Mouse (Mus musculus) hindbrain, embryonic 10.5 days (tissue): Measurements from ENCODE around the gene Fam43a. TPM values are rescaled to one million over a fixed set of nuclear protein-coding genes. Genes with fewer than 3 reads are reported as not detected.

ENCODE experiments used
- DNase-seq: peaks from one replicate; pipeline ENCODE4 v3.0.0-alpha.2; 2017; ENCODE audit warnings: low spot score
- H3K27ac ChIP-seq: fragments of 300-500 bp; sonication (generic); 2 replicates; pipeline ENCODE4 v1.5.1; 2016; ENCODE audit warnings: mild to moderate bottlenecking, moderate library complexity
- H3K27me3 ChIP-seq: fragments of 300-500 bp; sonication (generic); 2 replicates; pipeline ENCODE4 v1.6.1; 2016; ENCODE audit warnings: mild to moderate bottlenecking; ENCODE audit not compliant: poor library complexity, insufficient read depth, severe bottlenecking
- H3K36me3 ChIP-seq: fragments of 300-500 bp; sonication (generic); 2 replicates; pipeline ENCODE4 v1.6.1; 2016; ENCODE audit warnings: mild to moderate bottlenecking, moderate library complexity
- H3K4me1 ChIP-seq: fragments of 300-500 bp; sonication (generic); replicated peaks from 2 replicates; pipeline ENCODE4 v1.6.1; 2016; ENCODE audit warnings: mild to moderate bottlenecking
- H3K4me3 ChIP-seq: fragments of 300-500 bp; sonication (generic); 2 replicates; pipeline ENCODE4 v1.5.1; 2016; ENCODE audit warnings: mild to moderate bottlenecking, moderate library complexity
- H3K9me3 ChIP-seq: fragments of 300-500 bp; sonication (generic); 2 replicates; pipeline ENCODE4 v1.6.1; 2016; ENCODE audit warnings: mild to moderate bottlenecking, moderate library complexity
- WGBS: fragments of 180-500 bp; shearing (Covaris S2); methylation state at CpG from one replicate; pipeline ENCODE4 v1.1.7; 2016; 5-methylcytosine and 5-hydroxymethylcytosine counted together
- polyA plus RNA-seq: library from polyadenylated mRNA; unstranded; fragments of >200 nt; fragmentation: Nextera tagmentation; extraction: Ambion mirVana; gene quantifications from 2 replicates; pipeline ENCODE4 v1.2.1, GENCODE M21; 2016

Fam43a gene
- polyA plus RNA-seq, 1 experiment from 2014 or later, result 16.6 TPM

GRCm38 (mm10) chr16:30601946-30602345 lies 2.4 kb downstream of the Fam43a start:
- H3K27me3 ChIP-seq, result peaks cover 29% of the 10 kb centered on the region
- WGBS, result 22% methylated on average over 7 of the region's 7 CpGs
- no peaks in the 10 kb centered on the region for H3K9me3 ChIP-seq
- no peaks in the 10 kb centered on the region for H3K36me3 ChIP-seq
- H3K27ac ChIP-seq, result peak overlapping the region; percentile 88
- H3K4me1 ChIP-seq, result peaks cover 80% of the 10 kb centered on the region
- no peak for DNase-seq
- H3K4me3 ChIP-seq, result peak overlapping the region; percentile 75

GRCm38 (mm10) chr16:30602684-30603530 lies 3.4 kb downstream of the Fam43a start:
- H3K27me3 ChIP-seq, result peaks cover 23% of the 10 kb centered on the region
- peaks cover 74% of the 10 kb centered on the region for H3K4me1 ChIP-seq
- H3K36me3 ChIP-seq, result no peaks in the 10 kb centered on the region
- H3K9me3 ChIP-seq, result no peaks in the 10 kb centered on the region
- peak; percentile 54 for DNase-seq
- H3K4me3 ChIP-seq, result peak overlapping the region; percentile 21; the same call in 1 of the 2 replicates
- H3K27ac ChIP-seq, result peak overlapping the region; percentile 60
- WGBS, result 25% methylated on average over 18 of the region's 18 CpGs

DNA sequence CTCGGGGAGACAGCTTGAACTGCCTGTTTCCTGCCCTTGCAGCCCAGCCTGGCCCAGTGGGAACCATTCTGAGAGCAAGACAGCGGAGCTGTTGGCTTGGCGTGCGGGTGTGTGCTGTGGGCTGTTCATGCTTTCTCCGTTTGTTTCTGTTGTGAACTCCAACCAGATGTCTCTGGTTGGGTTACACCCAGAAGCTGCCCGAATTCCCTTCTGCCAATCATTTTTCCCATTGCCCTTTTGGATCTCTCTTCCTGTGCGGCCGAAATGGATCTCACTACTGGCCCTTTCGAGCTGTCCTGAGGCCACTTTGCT lies 4.0 kb downstream of the Fam43a start:
- no peaks in the 10 kb centered on the region for H3K9me3 ChIP-seq
- peak; percentile 46 for DNase-seq
- H3K27ac ChIP-seq, result peak overlapping the region; percentile 60
- H3K4me3 ChIP-seq, result no peak overlapping the region
- peaks cover 74% of the 10 kb centered on the region for H3K4me1 ChIP-seq
- H3K27me3 ChIP-seq, result peaks cover 22% of the 10 kb centered on the region
- 55% methylated on average over 9 of the region's 9 CpGs for WGBS
- no peaks in the 10 kb centered on the region for H3K36me3 ChIP-seq

DNA sequence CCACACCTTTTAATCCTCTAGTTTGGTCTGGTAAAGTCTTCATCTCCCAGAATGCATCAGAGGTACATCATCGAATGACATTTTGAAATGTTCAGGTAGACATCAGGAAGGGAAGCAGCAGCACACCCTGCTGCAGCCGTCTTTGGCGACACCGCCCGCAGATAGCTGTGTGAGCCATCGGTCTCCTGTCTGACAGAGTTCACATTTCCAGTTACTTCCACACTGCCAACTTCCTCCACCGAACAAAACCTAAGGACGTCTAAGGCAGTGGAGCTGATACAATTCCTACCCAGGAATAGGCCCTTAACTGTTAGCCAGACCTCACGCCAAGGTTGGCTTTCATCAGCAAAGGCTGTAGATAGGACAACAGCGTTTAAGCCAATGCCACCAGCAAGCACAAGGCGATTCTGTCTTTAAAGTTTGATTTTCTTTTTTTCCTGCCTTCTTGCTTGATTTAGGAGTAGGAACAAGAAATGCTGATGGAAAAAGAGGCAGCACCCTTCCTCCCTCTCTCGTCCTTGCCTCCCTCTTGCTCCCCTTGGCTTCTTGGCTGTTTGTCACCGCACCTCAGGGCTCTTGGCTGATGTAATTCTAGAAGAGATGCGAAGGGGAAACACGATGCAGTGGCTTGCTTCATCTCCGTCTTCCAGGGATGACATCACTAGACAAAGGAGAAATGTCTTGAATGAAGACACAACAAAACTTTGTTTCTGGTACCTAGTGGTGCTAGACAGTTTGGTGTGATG lies 4.7 kb downstream of the Fam43a start:
- Histone ChIP-seq H3K9me3 (no peaks in the 10 kb centered on the region), H3K27ac (0 out of 2 replicates have a peak overlapping the region, but pooled peaks have one; percentile 5), H3K27me3 (peaks cover 22% of the 10 kb centered on the region), H3K36me3 (no peaks in the 10 kb centered on the region), H3K4me1 (peaks cover 72% of the 10 kb centered on the region), H3K4me3 (no peak overlapping the region)
- 81% methylated on average over 16 of the region's 16 CpGs for WGBS
- DNase-seq, result no peak

DNA sequence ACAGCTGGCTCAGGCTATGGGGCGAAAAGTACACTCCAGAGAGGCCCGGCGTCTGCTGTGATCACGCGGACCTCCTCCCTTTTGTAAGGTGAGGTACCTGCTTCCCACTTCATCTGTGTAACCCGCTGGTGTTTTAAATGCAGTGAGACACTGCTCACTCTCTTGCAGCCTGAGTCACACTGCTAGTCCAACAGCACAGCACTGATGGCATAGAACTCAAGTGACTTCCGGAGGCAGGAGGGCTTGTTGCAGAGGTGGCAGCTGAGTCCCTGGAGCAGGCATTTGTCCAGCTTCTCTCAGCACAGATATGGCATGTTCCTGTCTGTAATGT lies 5.2 kb downstream of the Fam43a start:
- WGBS, result 83% methylated on average over 7 of the region's 7 CpGs
- Histone ChIP-seq H3K36me3 (no peaks in the 10 kb centered on the region), H3K9me3 (no peaks in the 10 kb centered on the region), H3K4me3 (no peak overlapping the region), H3K4me1 (peaks cover 66% of the 10 kb centered on the region), H3K27me3 (peaks cover 22% of the 10 kb centered on the region), H3K27ac (0 out of 2 replicates have a peak overlapping the region, but pooled peaks have one; percentile 5)
- no peak for DNase-seq

- H3K36me3 ChIP-seq, result no peaks in the 10 kb centered on the region
- no peak overlapping the region for H3K4me3 ChIP-seq
- peaks cover 17% of the 10 kb centered on the region for H3K27me3 ChIP-seq
- H3K9me3 ChIP-seq, result no peaks in the 10 kb centered on the region
- H3K27ac ChIP-seq, result peak overlapping the region; percentile 5; the same call in 1 of the 2 replicates
- H3K4me1 ChIP-seq, result peaks cover 59% of the 10 kb centered on the region
- 48% methylated on average over 6 of the region's 6 CpGs for WGBS
- DNase-seq, result peak; percentile 46
Observed at GRCm38 (mm10) chr16:30605528-30605927, 6.0 kb downstream of the Fam43a start.

GRCm38 (mm10) chr16:30607868-30608267 lies 8.3 kb downstream of the Fam43a start:
- no peaks in the 10 kb centered on the region; the same call in 1 of the 2 replicates for H3K27me3 ChIP-seq
- DNase-seq, result no peak
- H3K4me3 ChIP-seq, result no peak overlapping the region
- H3K27ac ChIP-seq, result no peak overlapping the region
- 82% methylated on average over 3 of the region's 3 CpGs for WGBS
- no peaks in the 10 kb centered on the region for H3K9me3 ChIP-seq
- peaks cover 36% of the 10 kb centered on the region for H3K4me1 ChIP-seq
- no peaks in the 10 kb centered on the region for H3K36me3 ChIP-seq

- Histone ChIP-seq H3K9me3 (no peaks in the 10 kb centered on the region), H3K4me3 (no peak overlapping the region), H3K27me3 (no peaks in the 10 kb centered on the region), H3K36me3 (no peaks in the 10 kb centered on the region), H3K27ac (no peak overlapping the region), H3K4me1 (peaks cover 19% of the 10 kb centered on the region)
- WGBS, result 82% methylated on average over 5 of the region's 5 CpGs
- no peak for DNase-seq
Observed at GRCm38 (mm10) chr16:30611331-30611730, 11.8 kb downstream of the Fam43a start.

GRCm38 (mm10) chr16:30613122-30613521 lies 13.6 kb downstream of the Fam43a start:
- 82% methylated on average over 7 of the region's 7 CpGs for WGBS
- H3K4me1 ChIP-seq, result peaks cover 18% of the 10 kb centered on the region
- H3K27ac ChIP-seq, result no peak overlapping the region
- H3K9me3 ChIP-seq, result no peaks in the 10 kb centered on the region
- no peak overlapping the region for H3K4me3 ChIP-seq
- no peaks in the 10 kb centered on the region for H3K36me3 ChIP-seq
- H3K27me3 ChIP-seq, result no peaks in the 10 kb centered on the region
- DNase-seq, result no peak

DNA sequence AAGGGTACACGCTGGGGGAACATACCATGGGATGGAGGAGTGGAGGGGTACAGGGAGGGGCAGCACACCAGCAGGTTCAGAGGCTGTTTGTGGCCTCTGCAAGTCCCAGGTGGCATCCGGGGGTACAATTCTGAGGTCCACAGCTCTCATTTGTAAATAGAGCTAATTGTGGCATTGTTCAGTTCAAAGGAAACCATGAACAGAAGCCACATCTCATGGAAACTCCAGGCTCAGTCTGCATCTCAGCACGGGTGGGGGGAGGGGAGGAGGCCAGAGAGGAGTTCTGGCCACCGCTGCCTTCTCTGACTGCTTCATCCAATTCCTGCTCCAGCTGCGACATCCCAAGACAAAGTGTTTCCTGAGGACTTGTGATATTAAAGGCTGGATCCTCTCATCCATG lies 14.6 kb downstream of the Fam43a start:
- H3K4me1 ChIP-seq, result peaks cover 18% of the 10 kb centered on the region
- H3K36me3 ChIP-seq, result no peaks in the 10 kb centered on the region
- WGBS, result 31% methylated on average over 5 of the region's 5 CpGs
- H3K27me3 ChIP-seq, result no peaks in the 10 kb centered on the region
- H3K27ac ChIP-seq, result peak overlapping the region; percentile 50; the same call in 1 of the 2 replicates
- no peak overlapping the region for H3K4me3 ChIP-seq
- no peaks in the 10 kb centered on the region for H3K9me3 ChIP-seq
- DNase-seq, result no peak

GRCm38 (mm10) chr16:30614705-30615317 lies 15.3 kb downstream of the Fam43a start:
- Histone ChIP-seq H3K9me3 (no peaks in the 10 kb centered on the region), H3K36me3 (no peaks in the 10 kb centered on the region), H3K27me3 (no peaks in the 10 kb centered on the region), H3K4me3 (no peak overlapping the region), H3K27ac (0 out of 2 replicates have a peak overlapping the region, but pooled peaks have one; percentile 50), H3K4me1 (peaks cover 18% of the 10 kb centered on the region)
- no peak for DNase-seq
- 23% methylated on average over 6 of the region's 6 CpGs for WGBS

DNA sequence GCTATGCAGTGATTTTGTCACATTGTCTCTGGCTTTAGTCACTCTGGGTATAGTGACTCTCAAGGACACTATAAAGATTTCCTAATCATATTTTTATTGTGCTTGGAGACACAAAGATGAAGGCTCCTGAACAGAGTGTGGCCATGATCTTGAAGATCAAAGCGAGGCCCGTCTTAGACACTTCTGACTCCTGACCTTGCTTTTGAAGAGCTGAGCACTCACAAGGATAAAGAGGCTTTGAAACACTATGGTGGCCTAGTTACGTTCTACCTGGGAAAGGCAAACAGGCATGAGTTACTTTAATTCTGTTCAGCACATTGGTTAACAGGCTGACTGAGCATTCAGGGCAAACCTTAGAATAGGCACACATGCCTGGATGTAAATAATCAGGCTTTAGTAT lies 16.8 kb downstream of the Fam43a start:
- Histone ChIP-seq H3K4me1 (peaks cover 18% of the 10 kb centered on the region), H3K9me3 (no peaks in the 10 kb centered on the region), H3K4me3 (no peak overlapping the region), H3K36me3 (no peaks in the 10 kb centered on the region), H3K27me3 (no peaks in the 10 kb centered on the region), H3K27ac (no peak overlapping the region)
- WGBS, result 88% methylated on average over 3 of the region's 3 CpGs
- no peak for DNase-seq

GRCm38 (mm10) chr16:30623645-30624044 lies 24.1 kb downstream of the Fam43a start:
- H3K36me3 ChIP-seq, result no peaks in the 10 kb centered on the region
- DNase-seq, result no peak
- H3K27me3 ChIP-seq, result no peaks in the 10 kb centered on the region
- peaks cover 5% of the 10 kb centered on the region for H3K4me1 ChIP-seq
- no peak overlapping the region for H3K27ac ChIP-seq
- 88% methylated on average over 7 of the region's 7 CpGs for WGBS
- no peak overlapping the region for H3K4me3 ChIP-seq
- H3K9me3 ChIP-seq, result no peaks in the 10 kb centered on the region
